Comparison of ENCODE assay signal across 19 mouse cellular contexts in genomic region chr15:80208446-80208845, GRCm38 (mm10). TPM values are rescaled to one million over a fixed set of nuclear protein-coding genes. Genes with fewer than 3 reads are reported as not detected.
DNase-seq lines count a peak whose midpoint lies in the region; ATAC-seq and TF ChIP-seq lines count a peak whose summit lies in the region.
"Had no signal": no experiment of that assay in that cellular context is flagged by ENCODE, and none has a peak within 500 bp of the region (broad histone marks: within the 10 kb centered on the region; RNA-seq: fewer than 3 reads in every experiment).

No protein-coding gene starts in this region.

- TF ChIP-seq CTCF in midbrain, postnatal 0 days (IDR thresholded peaks at IDR 0.05) = no peak

- H3K4me3 ChIP-seq in forebrain, embryonic 10.5 days = no peak overlapping the region
- no peak overlapping the region for H3K4me3 ChIP-seq in forebrain, embryonic 15.5 days
- H3K4me3 ChIP-seq in kidney, embryonic 14.5 days (ENCODE audit: low read length) = no peak overlapping the region
- no peak overlapping the region for H3K4me3 ChIP-seq in midbrain, postnatal 0 days (ENCODE audit: low read depth, low read length)
- H3K4me3 ChIP-seq: heart, embryonic 15.5 days; hindbrain, embryonic 15.5 days; limb, embryonic 13.5 days had no signal

- no peak for DNase-seq in forebrain, embryonic 10.5 days (ENCODE audit: extremely low spot score, low spot score)
- peak; percentile 35 for DNase-seq in ZHBTc4 (ENCODE audit: low read depth, low spot score)
- DNase-seq in midbrain, postnatal 0 days (ENCODE audit: low spot score) = no peak
- no peak for DNase-seq in heart, adult 11 months
- DNase-seq in adrenal gland, postnatal 36 days = no peak
- no peak for DNase-seq in adrenal gland, postnatal 10 days
- DNase-seq: adrenal gland, adult 2 months; cerebellum, postnatal 10 days; thymus, adult 18-20 months had no signal

- H3K4me2 ChIP-seq in forebrain, embryonic 15.5 days (replicated peaks) = no peak overlapping the region
- H3K4me2 ChIP-seq in kidney, embryonic 14.5 days (replicated peaks; ENCODE audit: low read depth, low read length) = no peak overlapping the region
- H3K4me2 ChIP-seq in midbrain, postnatal 0 days (ENCODE audit: low read depth, low read length, poor library complexity, severe bottlenecking) = no peak overlapping the region
- H3K4me2 ChIP-seq: heart, embryonic 15.5 days; hindbrain, embryonic 15.5 days; limb, embryonic 13.5 days had no signal

- no peaks in the 10 kb centered on the region for H3K27me3 ChIP-seq in forebrain, embryonic 10.5 days (ENCODE audit: poor library complexity, severe bottlenecking)
- H3K27me3 ChIP-seq in forebrain, embryonic 15.5 days = no peaks in the 10 kb centered on the region
- H3K27me3 ChIP-seq in kidney, embryonic 14.5 days (ENCODE audit: control insufficient read depth, insufficient read depth, low read length) = no peaks in the 10 kb centered on the region
- no peaks in the 10 kb centered on the region for H3K27me3 ChIP-seq in midbrain, postnatal 0 days (ENCODE audit: insufficient read depth, low read length)
- H3K27me3 ChIP-seq: heart, embryonic 15.5 days; hindbrain, embryonic 15.5 days; limb, embryonic 13.5 days had no signal

- H3K36me3 ChIP-seq in forebrain, embryonic 10.5 days (replicated peaks) = peaks cover 29% of the 10 kb centered on the region
- H3K36me3 ChIP-seq in forebrain, embryonic 15.5 days = peaks cover 15% of the 10 kb centered on the region; the same call in 1 of the 2 replicates
- H3K36me3 ChIP-seq in kidney, embryonic 14.5 days (ENCODE audit: control insufficient read depth, insufficient read depth, low read length) = peaks cover 12% of the 10 kb centered on the region
- H3K36me3 ChIP-seq in midbrain, postnatal 0 days (ENCODE audit: insufficient read depth, low read length) = peaks cover 24% of the 10 kb centered on the region
- H3K36me3 ChIP-seq: heart, embryonic 15.5 days had no signal

- H3K9ac ChIP-seq in forebrain, embryonic 15.5 days (replicated peaks) = no peak overlapping the region
- 0 out of 2 replicates have a peak overlapping the region, but pooled peaks have one; percentile 28 for H3K9ac ChIP-seq in kidney, embryonic 14.5 days (ENCODE audit: low read depth, low read length)
- H3K9ac ChIP-seq in midbrain, postnatal 0 days (replicated peaks; ENCODE audit: low read length, poor library complexity, severe bottlenecking) = no peak overlapping the region
- H3K9ac ChIP-seq: heart, embryonic 15.5 days; hindbrain, embryonic 15.5 days; limb, embryonic 13.5 days had no signal

- no peaks in the 10 kb centered on the region for H3K9me3 ChIP-seq in forebrain, embryonic 10.5 days
- H3K9me3 ChIP-seq in forebrain, embryonic 15.5 days = no peaks in the 10 kb centered on the region
- H3K9me3 ChIP-seq in kidney, embryonic 14.5 days (ENCODE audit: control insufficient read depth, low read length) = no peaks in the 10 kb centered on the region
- H3K9me3 ChIP-seq in midbrain, postnatal 0 days (ENCODE audit: low read length) = no peaks in the 10 kb centered on the region
- H3K9me3 ChIP-seq: heart, embryonic 15.5 days; hindbrain, embryonic 15.5 days; limb, embryonic 13.5 days had no signal

- 15% methylated on average over 4 of the region's 4 CpGs for WGBS in forebrain, embryonic 10.5 days
- WGBS in forebrain, embryonic 15.5 days = 24% methylated on average over 4 of the region's 4 CpGs
- WGBS in kidney, embryonic 14.5 days = 13% methylated on average over 4 of the region's 4 CpGs
- 16% methylated on average over 4 of the region's 4 CpGs for WGBS in midbrain, postnatal 0 days

- peaks cover 14% of the 10 kb centered on the region for H3K4me1 ChIP-seq in forebrain, embryonic 10.5 days
- H3K4me1 ChIP-seq in forebrain, embryonic 15.5 days = 0 out of 2 replicates have a peak, but pooled peaks cover 3% of the 10 kb centered on the region
- peaks cover 7% of the 10 kb centered on the region; the same call in 1 of the 2 replicates for H3K4me1 ChIP-seq in kidney, embryonic 14.5 days (ENCODE audit: control insufficient read depth, insufficient read depth, low read length)
- H3K4me1 ChIP-seq in midbrain, postnatal 0 days (ENCODE audit: insufficient read depth, low read length) = no peaks in the 10 kb centered on the region
- H3K4me1 ChIP-seq: heart, embryonic 15.5 days; hindbrain, embryonic 15.5 days; limb, embryonic 13.5 days had no signal

- peak overlapping the region; percentile 5; the same call in 1 of the 2 replicates for H3K27ac ChIP-seq in forebrain, embryonic 10.5 days
- no peak overlapping the region for H3K27ac ChIP-seq in forebrain, embryonic 15.5 days (replicated peaks)
- H3K27ac ChIP-seq in kidney, embryonic 14.5 days (ENCODE audit: low read depth, low read length) = no peak overlapping the region
- peak overlapping the region; percentile 32; the same call in 1 of the 2 replicates for H3K27ac ChIP-seq in midbrain, postnatal 0 days (ENCODE audit: low read depth, low read length)
- H3K27ac ChIP-seq: heart, embryonic 15.5 days; hindbrain, embryonic 15.5 days; limb, embryonic 13.5 days had no signal

- no peak for ATAC-seq in forebrain, embryonic 15.5 days (replicated peaks)
- ATAC-seq in kidney, embryonic 14.5 days (ENCODE audit: low FRiP score, low TSS enrichment) = no peak
- ATAC-seq in midbrain, postnatal 0 days (ENCODE audit: low FRiP score) = no peak

RNA-seq across cellular contexts. Expression of gene Mief1, which starts 25.4 kb away (rescaled TPM):
- polyA plus RNA-seq in forebrain, embryonic 10.5 days (2016; fragmentation: Nextera tagmentation; extraction: Ambion mirVana) = 44.3 and 48.2 TPM in 2 replicates
- 41.0 and 41.6 TPM in 2 replicates for polyA plus RNA-seq in forebrain, embryonic 15.5 days (2015; fragmentation: Nextera tagmentation; extraction: Ambion mirVana)
- 20.4 and 37.0 TPM in 2 replicates for polyA plus RNA-seq in kidney, embryonic 14.5 days (2014; fragmentation: Nextera tagmentation; extraction: Ambion mirVana)
- 46.3 and 47.2 TPM in 2 replicates for total RNA-seq in midbrain, postnatal 0 days (2014; rRNA removed)
- polyA plus RNA-seq in midbrain, postnatal 0 days (2015; fragmentation: Nextera tagmentation; extraction: Ambion mirVana) = 19.4 and 21.9 TPM in 2 replicates
- total RNA-seq in adrenal gland, postnatal 36 days (2021) = 10 to 100 TPM; 44.7 to 49.2 TPM
- total RNA-seq in adrenal gland, postnatal 10 days (2021) = 10 to 100 TPM; 42.8 to 46.6 TPM

RNA-seq across cellular contexts. Expression of gene AC140267.1, which starts 27.2 kb away (rescaled TPM):
- polyA plus RNA-seq in forebrain, embryonic 10.5 days (2016; fragmentation: Nextera tagmentation; extraction: Ambion mirVana) = 3.6 and 3.7 TPM in 2 replicates
- polyA plus RNA-seq in forebrain, embryonic 15.5 days (2015; fragmentation: Nextera tagmentation; extraction: Ambion mirVana) = 4.2 TPM in 1 of 2 replicates, not detected in the other
- not detected in 2 replicates for polyA plus RNA-seq in kidney, embryonic 14.5 days (2014; fragmentation: Nextera tagmentation; extraction: Ambion mirVana)
- not detected in 2 replicates for total RNA-seq in midbrain, postnatal 0 days (2014; rRNA removed)
- polyA plus RNA-seq in midbrain, postnatal 0 days (2015; fragmentation: Nextera tagmentation; extraction: Ambion mirVana) = 5.1 and 5.6 TPM in 2 replicates
- total RNA-seq in adrenal gland, postnatal 36 days (2021) = 10 to 100 TPM; 13.7 to 16.1 TPM
- 10 to 100 TPM in 1 of 2 experiments, 1 to 10 TPM in 1; 6.9 to 19.1 TPM for total RNA-seq in adrenal gland, postnatal 10 days (2021)
- total RNA-seq: neutrophil, adult 5-6 weeks had no signal
- polyA plus RNA-seq: adrenal gland, adult 2 months; frontal cortex, adult 2 months; heart, embryonic 15.5 days; hindbrain, embryonic 15.5 days; large intestine, adult 2 months; limb, embryonic 13.5 days; liver, embryonic 16.5 days; spleen, adult 2 months had no signal

RNA-seq across cellular contexts. Expression of gene Mgat3, which starts 34.9 kb away (rescaled TPM):
- 5.1 and 5.9 TPM in 2 replicates for polyA plus RNA-seq in forebrain, embryonic 10.5 days (2016; fragmentation: Nextera tagmentation; extraction: Ambion mirVana)
- 10.3 and 10.7 TPM in 2 replicates for polyA plus RNA-seq in forebrain, embryonic 15.5 days (2015; fragmentation: Nextera tagmentation; extraction: Ambion mirVana)
- 3.6 and 6.1 TPM in 2 replicates for polyA plus RNA-seq in kidney, embryonic 14.5 days (2014; fragmentation: Nextera tagmentation; extraction: Ambion mirVana)
- total RNA-seq in midbrain, postnatal 0 days (2014; rRNA removed) = 101 and 103 TPM in 2 replicates
- polyA plus RNA-seq in midbrain, postnatal 0 days (2015; fragmentation: Nextera tagmentation; extraction: Ambion mirVana) = 13.3 and 14.4 TPM in 2 replicates
- 10 to 100 TPM in 1 of 2 experiments, 1 to 10 TPM in 1; 7.0 to 10.3 TPM for total RNA-seq in adrenal gland, postnatal 36 days (2021)
- 1 to 10 TPM; 6.0 to 8.0 TPM for total RNA-seq in adrenal gland, postnatal 10 days (2021)

RNA-seq across cellular contexts. Expression of gene Atf4, which starts 46.5 kb away (rescaled TPM):
- 120 and 132 TPM in 2 replicates for polyA plus RNA-seq in forebrain, embryonic 10.5 days (2016; fragmentation: Nextera tagmentation; extraction: Ambion mirVana)
- polyA plus RNA-seq in forebrain, embryonic 15.5 days (2015; fragmentation: Nextera tagmentation; extraction: Ambion mirVana) = 123 and 124 TPM in 2 replicates
- 131 and 145 TPM in 2 replicates for polyA plus RNA-seq in kidney, embryonic 14.5 days (2014; fragmentation: Nextera tagmentation; extraction: Ambion mirVana)
- 151 and 168 TPM in 2 replicates for total RNA-seq in midbrain, postnatal 0 days (2014; rRNA removed)
- 107 and 110 TPM in 2 replicates for polyA plus RNA-seq in midbrain, postnatal 0 days (2015; fragmentation: Nextera tagmentation; extraction: Ambion mirVana)
- 100 to 1,000 TPM; 263 to 281 TPM for total RNA-seq in adrenal gland, postnatal 36 days (2021)
- 100 to 1,000 TPM; 121 to 199 TPM for total RNA-seq in adrenal gland, postnatal 10 days (2021)

RNA-seq across cellular contexts. Expression of gene Rps19bp1, which starts 55.7 kb away (rescaled TPM):
- 63.5 and 66.2 TPM in 2 replicates for polyA plus RNA-seq in forebrain, embryonic 10.5 days (2016; fragmentation: Nextera tagmentation; extraction: Ambion mirVana)
- 65.3 and 70.7 TPM in 2 replicates for polyA plus RNA-seq in forebrain, embryonic 15.5 days (2015; fragmentation: Nextera tagmentation; extraction: Ambion mirVana)
- 66.3 and 79.1 TPM in 2 replicates for polyA plus RNA-seq in kidney, embryonic 14.5 days (2014; fragmentation: Nextera tagmentation; extraction: Ambion mirVana)
- total RNA-seq in midbrain, postnatal 0 days (2014; rRNA removed) = 34.5 and 43.8 TPM in 2 replicates
- polyA plus RNA-seq in midbrain, postnatal 0 days (2015; fragmentation: Nextera tagmentation; extraction: Ambion mirVana) = 86.9 and 87.1 TPM in 2 replicates
- 10 to 100 TPM; 41.4 to 46.9 TPM for total RNA-seq in adrenal gland, postnatal 36 days (2021)
- total RNA-seq in adrenal gland, postnatal 10 days (2021) = 10 to 100 TPM; 33.0 to 37.6 TPM

Comparison
In these comparisons a context has a peak if more than half of its experiments do, and no peak if none do; other contexts are left out.
1. H3K27ac ChIP-seq: peak in forebrain, embryonic 10.5 days (single experiment) and midbrain, postnatal 0 days (single experiment); none in forebrain, embryonic 15.5 days (single experiment) and kidney, embryonic 14.5 days (single experiment).